Mouse (Mus musculus): Measurements from ENCODE around the gene Unc45b.
A peak's percentile ranks its signal among the peaks of the same experiment; 100 is the strongest.
"Not testable (repeated sequence)": the region's sequence is repeated elsewhere in the genome, so short reads cannot be mapped to it uniquely, and the experiment has no call there.

The Unc45b gene

GRCm38 (mm10) chr11:82897478-82897877, 12.9 kb upstream of the Unc45b start:
- no peak for DNase-seq (ENCODE audit: low read depth)

GRCm38 (mm10) chr11:82899720-82900119, 10.6 kb upstream of the Unc45b start:
- no peak for DNase-seq (ENCODE audit: low read depth)

- no peak for DNase-seq (ENCODE audit: low read depth)
Observed at GRCm38 (mm10) chr11:82901606-82902310, 8.6 kb upstream of the Unc45b start.

- no peak for DNase-seq (ENCODE audit: low read depth)
Observed at GRCm38 (mm10) chr11:82904952-82905351, 5.4 kb upstream of the Unc45b start.

- DNase-seq (ENCODE audit: low read depth) = no peak
Observed at GRCm38 (mm10) chr11:82905816-82906215, 4.5 kb upstream of the Unc45b start.

GRCm38 (mm10) chr11:82907651-82908607, 2.4 kb upstream of the Unc45b start, which contains the start of gene Nle1:
Gene Nle1, minus strand, starts transcription at chr11:82908411.
- peak; percentile 46 for DNase-seq (ENCODE audit: low read depth)

- no peak for DNase-seq (ENCODE audit: low read depth)
Observed at GRCm38 (mm10) chr11:82908608-82908989, 1.8 kb upstream of the Unc45b start.

GRCm38 (mm10) chr11:82910679-82911389, 484 bp downstream of the Unc45b start:
- no peak for DNase-seq (ENCODE audit: low read depth)

GRCm38 (mm10) chr11:82914711-82915352, 4.5 kb downstream of the Unc45b start:
- DNase-seq (ENCODE audit: low read depth) = peak; percentile 25

GRCm38 (mm10) chr11:82920768-82921167, 10.4 kb downstream of the Unc45b start:
- no peak for DNase-seq (ENCODE audit: low read depth)

GRCm38 (mm10) chr11:82921691-82922090, 11.3 kb downstream of the Unc45b start:
- no peak for DNase-seq (ENCODE audit: low read depth)

GRCm38 (mm10) chr11:82923910-82924309, 13.6 kb downstream of the Unc45b start:
- DNase-seq (ENCODE audit: low read depth) = not testable (repeated sequence)

GRCm38 (mm10) chr11:82928897-82929632, 18.7 kb downstream of the Unc45b start:
- DNase-seq (ENCODE audit: low read depth) = no peak

- DNase-seq (ENCODE audit: low read depth) = no peak
Observed at GRCm38 (mm10) chr11:82929633-82929950, 19.2 kb downstream of the Unc45b start.

GRCm38 (mm10) chr11:82930391-82930955, 20.1 kb downstream of the Unc45b start:
- DNase-seq (ENCODE audit: low read depth) = not testable (repeated sequence)

GRCm38 (mm10) chr11:82931161-82931560, 20.8 kb downstream of the Unc45b start:
- not testable (repeated sequence) for DNase-seq (ENCODE audit: low read depth)

GRCm38 (mm10) chr11:82931671-82932450, 21.5 kb downstream of the Unc45b start:
- not testable (repeated sequence) for DNase-seq (ENCODE audit: low read depth)

- no peak for DNase-seq (ENCODE audit: low read depth)
Observed at GRCm38 (mm10) chr11:82933186-82933585, 22.8 kb downstream of the Unc45b start.

GRCm38 (mm10) chr11:82943336-82943735, 33.0 kb downstream of the Unc45b start:
- peak; percentile 3 for DNase-seq (ENCODE audit: low read depth)

GRCm38 (mm10) chr11:82945636-82946035, 35.3 kb downstream of the Unc45b start:
- no peak for DNase-seq (ENCODE audit: low read depth)

Data from fibroblast of lung, adult 2 months (primary cell).